Mouse (Mus musculus): ENCODE results near the gene Mrpl45. TPM values are rescaled to one million over a fixed set of nuclear protein-coding genes. Genes with fewer than 3 reads are reported as not detected.

Mrpl45 gene
- polyA plus RNA-seq, 1 experiment = 27.7 TPM

DNA sequence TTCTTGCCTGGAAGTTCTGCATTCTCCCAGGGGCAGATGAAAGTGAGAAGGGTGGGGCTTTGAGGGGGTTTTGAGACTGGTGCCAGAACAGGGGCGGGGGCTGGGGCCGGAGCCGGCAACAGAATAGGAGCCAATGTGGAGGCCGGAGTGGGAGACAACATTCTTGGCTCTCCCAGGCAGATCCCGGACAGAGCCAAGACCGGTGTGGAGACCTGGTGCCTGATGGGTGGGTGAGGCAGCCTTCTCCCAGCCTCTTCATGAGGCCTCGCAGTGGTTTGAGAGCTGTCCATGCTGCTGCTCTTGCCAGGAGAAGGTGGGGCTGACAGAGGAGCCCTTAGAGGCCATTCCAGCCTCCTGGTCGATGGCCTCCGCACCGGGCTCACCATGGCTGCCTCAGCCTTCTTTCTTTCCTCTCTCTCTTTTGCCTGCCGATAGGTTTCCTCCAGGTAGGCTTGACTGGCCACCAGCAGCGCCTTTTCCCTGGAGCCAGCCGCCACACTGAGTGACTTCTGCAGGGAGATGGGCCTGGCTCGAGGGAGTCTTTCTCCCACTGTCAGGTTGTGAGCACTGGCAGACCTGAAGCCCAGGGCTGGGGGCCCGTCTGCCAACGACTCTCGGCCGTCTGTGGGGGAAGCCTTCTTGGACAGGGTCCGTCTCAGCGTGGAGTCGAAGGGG, 22.9 kb downstream of the Mrpl45 start:
- H3K4me1 ChIP-seq (ENCODE audit: control insufficient read depth, insufficient read depth, low read length) = no peaks in the 10 kb centered on the region
- no peak overlapping the region for H3K4me3 ChIP-seq (ENCODE audit: insufficient read depth, low read length)
- TF ChIP-seq POLR2A (IDR thresholded peaks at IDR 0.05; ENCODE audit: extremely low read depth, insufficient read depth, low read length) (no peak), CTCF (IDR thresholded peaks at IDR 0.05; ENCODE audit: extremely low read depth, insufficient read depth, low read length) (no peak)
- H3K27ac ChIP-seq (ENCODE audit: insufficient read depth, low read length) = no peak overlapping the region

DNA sequence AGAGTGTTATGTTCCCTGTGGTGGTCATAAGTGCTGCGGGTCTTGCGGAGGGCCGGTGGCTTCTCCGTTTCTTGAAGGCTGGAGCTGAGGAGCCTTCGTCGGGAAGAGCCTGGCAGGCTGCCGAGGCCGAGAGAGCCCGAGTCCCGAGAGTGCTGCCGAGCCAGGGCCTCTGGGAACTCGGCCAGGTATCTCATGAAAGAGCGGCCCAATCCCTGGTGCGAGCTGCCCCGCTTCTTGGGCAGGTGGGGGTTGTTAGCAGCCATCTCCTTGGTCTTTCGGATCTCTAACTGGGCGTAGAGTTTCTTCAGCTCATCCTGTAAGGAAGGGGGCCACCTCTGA, 23.4 kb downstream of the Mrpl45 start:
- Histone ChIP-seq H3K4me1 (ENCODE audit: control insufficient read depth, insufficient read depth, low read length) (no peaks in the 10 kb centered on the region), H3K4me3 (ENCODE audit: insufficient read depth, low read length) (no peak overlapping the region), H3K27ac (ENCODE audit: insufficient read depth, low read length) (no peak overlapping the region)
- TF ChIP-seq CTCF (IDR thresholded peaks at IDR 0.05; ENCODE audit: extremely low read depth, insufficient read depth, low read length) = no peak
- TF ChIP-seq POLR2A (IDR thresholded peaks at IDR 0.05; ENCODE audit: extremely low read depth, insufficient read depth, low read length) = no peak

DNA sequence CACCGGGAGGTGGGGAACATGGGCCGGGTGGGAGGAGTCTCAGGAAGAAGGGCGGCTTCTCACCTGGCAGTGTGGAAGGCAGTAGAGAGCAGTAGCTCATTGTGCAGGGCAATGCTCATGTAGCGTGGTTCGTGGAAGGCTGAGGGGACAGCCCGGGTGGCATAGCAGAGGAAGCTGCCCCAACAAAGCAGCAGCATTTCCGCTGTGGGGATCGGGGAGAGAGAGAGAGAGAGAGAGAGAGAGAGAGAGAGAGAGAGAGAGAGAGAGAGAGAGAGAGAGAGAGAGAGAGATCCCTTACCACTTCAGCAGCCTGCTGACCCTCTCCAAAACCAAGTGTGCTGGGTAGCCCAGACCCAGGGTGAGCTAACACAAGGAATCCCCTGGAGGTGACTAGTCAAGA, 27.7 kb downstream of the Mrpl45 start:
- TF ChIP-seq CTCF (IDR thresholded peaks at IDR 0.05; ENCODE audit: extremely low read depth, insufficient read depth, low read length) (no peak), POLR2A (IDR thresholded peaks at IDR 0.05; ENCODE audit: extremely low read depth, insufficient read depth, low read length) (no peak)
- H3K4me3 ChIP-seq (ENCODE audit: insufficient read depth, low read length) = no peak overlapping the region
- no peak overlapping the region for H3K27ac ChIP-seq (ENCODE audit: insufficient read depth, low read length)
- no peaks in the 10 kb centered on the region for H3K4me1 ChIP-seq (ENCODE audit: control insufficient read depth, insufficient read depth, low read length)

DNA sequence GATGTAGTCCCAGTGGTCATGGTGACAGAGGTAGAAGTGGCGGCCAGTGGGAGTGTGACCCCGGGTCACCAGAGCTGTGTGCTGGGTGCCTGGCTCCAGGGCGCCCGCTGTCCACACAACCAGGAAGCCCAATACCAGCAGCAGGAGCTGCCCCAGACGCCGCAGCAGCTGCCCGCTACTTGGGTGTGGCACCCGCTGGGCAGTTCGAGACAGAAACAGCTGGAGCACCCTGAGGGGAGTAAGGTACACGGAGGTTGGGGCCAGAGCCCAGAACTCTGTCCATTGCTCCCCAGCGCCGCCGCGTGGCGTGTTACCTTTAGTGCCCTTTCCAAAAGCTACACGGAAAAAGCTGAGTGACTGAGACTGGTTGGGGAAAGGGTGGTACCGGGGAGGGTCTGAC, 28.1 kb downstream of the Mrpl45 start:
- TF ChIP-seq POLR2A (IDR thresholded peaks at IDR 0.05; ENCODE audit: extremely low read depth, insufficient read depth, low read length) = no peak
- TF ChIP-seq CTCF (IDR thresholded peaks at IDR 0.05; ENCODE audit: extremely low read depth, insufficient read depth, low read length) = no peak
- H3K4me1 ChIP-seq (ENCODE audit: control insufficient read depth, insufficient read depth, low read length) = no peaks in the 10 kb centered on the region
- H3K27ac ChIP-seq (ENCODE audit: insufficient read depth, low read length) = no peak overlapping the region
- no peak overlapping the region for H3K4me3 ChIP-seq (ENCODE audit: insufficient read depth, low read length)

DNA sequence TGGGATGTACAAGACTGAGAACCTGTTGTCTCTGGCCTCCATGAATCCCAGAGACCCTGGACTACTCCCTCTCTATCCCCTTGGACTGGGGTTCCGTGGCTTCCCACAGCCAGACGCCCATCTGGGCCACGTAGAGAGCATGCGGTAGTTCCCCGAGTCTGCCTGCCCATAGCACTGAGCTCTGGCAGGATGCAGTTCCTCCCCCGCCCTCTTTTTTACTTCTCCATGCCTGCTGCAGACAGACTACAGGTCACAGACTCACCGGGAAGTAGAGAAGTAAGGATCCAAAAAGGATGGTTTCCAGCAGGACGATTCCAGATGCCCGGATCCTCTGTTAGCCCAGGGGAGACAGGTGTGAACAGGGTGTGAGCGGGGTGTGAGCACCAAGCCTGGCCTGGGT, 29.9 kb downstream of the Mrpl45 start:
- Histone ChIP-seq H3K4me1 (ENCODE audit: control insufficient read depth, insufficient read depth, low read length) (peaks cover under 1% of the 10 kb centered on the region; the same call in 1 of the 2 replicates), H3K4me3 (ENCODE audit: insufficient read depth, low read length) (no peak overlapping the region), H3K27ac (ENCODE audit: insufficient read depth, low read length) (no peak overlapping the region)
- TF ChIP-seq CTCF (IDR thresholded peaks at IDR 0.05; ENCODE audit: extremely low read depth, insufficient read depth, low read length) (no peak), POLR2A (IDR thresholded peaks at IDR 0.05; ENCODE audit: extremely low read depth, insufficient read depth, low read length) (no peak)

DNA sequence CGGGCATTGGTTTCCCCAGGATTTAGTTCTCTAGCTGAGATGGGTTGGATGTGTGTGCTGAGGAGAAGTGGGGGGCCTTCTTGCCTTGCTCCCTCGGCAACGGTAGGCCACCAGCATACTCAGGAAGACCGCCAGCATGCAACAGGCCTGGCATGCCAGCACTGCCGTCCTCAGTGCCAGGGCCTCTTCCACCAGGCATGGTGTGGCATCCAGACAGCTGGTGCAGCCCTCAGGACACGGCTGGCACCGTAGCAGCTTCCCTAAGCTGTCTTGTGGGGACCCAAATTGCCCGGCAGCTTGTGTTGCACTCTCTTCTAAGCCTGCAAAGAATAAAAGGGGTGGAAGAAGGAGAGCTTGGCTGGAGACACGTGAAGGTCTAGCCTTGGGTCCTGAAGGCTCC, 30.9 kb downstream of the Mrpl45 start:
- Histone ChIP-seq H3K4me3 (ENCODE audit: insufficient read depth, low read length) (no peak overlapping the region), H3K4me1 (ENCODE audit: control insufficient read depth, insufficient read depth, low read length) (peaks cover 1% of the 10 kb centered on the region; the same call in 1 of the 2 replicates), H3K27ac (ENCODE audit: insufficient read depth, low read length) (no peak overlapping the region)
- TF ChIP-seq POLR2A (IDR thresholded peaks at IDR 0.05; ENCODE audit: extremely low read depth, insufficient read depth, low read length) (no peak), CTCF (IDR thresholded peaks at IDR 0.05; ENCODE audit: extremely low read depth, insufficient read depth, low read length) (no peak)

DNA sequence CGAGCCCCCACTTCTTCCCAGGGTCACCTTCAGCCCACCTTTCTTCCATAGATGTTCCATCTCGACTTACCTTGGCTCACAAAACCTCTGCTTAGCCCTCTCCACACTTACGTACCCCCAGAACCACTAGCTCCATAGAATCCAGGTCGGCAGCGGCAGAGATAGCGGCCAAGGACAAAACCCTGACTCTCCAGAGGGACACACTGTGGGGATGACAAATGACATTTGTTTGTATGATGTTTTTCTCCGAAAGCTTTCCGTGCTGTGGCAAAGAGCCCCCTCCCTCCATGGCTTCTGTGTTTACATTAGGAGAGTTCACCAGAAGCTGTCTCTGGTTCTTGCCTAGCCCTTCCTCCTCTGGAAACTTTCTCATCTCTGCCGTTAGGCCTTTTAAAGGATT, 31.8 kb downstream of the Mrpl45 start:
- Histone ChIP-seq H3K4me3 (ENCODE audit: insufficient read depth, low read length) (no peak overlapping the region), H3K27ac (ENCODE audit: insufficient read depth, low read length) (no peak overlapping the region), H3K4me1 (ENCODE audit: control insufficient read depth, insufficient read depth, low read length) (peaks cover 1% of the 10 kb centered on the region; the same call in 1 of the 2 replicates)
- no peak for TF ChIP-seq CTCF (IDR thresholded peaks at IDR 0.05; ENCODE audit: extremely low read depth, insufficient read depth, low read length)
- TF ChIP-seq POLR2A (IDR thresholded peaks at IDR 0.05; ENCODE audit: extremely low read depth, insufficient read depth, low read length) = no peak

DNA sequence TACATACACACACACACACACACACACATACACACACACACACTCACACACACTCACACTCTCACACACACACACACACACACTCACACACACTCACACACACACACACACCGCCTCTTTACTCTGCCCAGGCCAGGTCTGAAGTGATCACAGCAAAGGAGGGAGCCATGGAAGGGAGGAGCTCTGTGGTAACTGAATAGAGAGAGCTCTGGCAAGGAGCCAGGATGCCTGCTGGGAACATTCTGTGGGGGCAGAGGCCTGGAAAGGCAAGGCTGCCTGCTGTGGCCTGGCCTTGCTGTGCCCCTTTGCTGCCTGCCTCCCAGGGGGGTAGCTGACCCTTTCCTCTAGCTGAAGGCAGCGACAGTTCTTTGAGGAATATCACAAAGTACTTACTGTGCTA, 34.5 kb downstream of the Mrpl45 start:
- Histone ChIP-seq H3K27ac (ENCODE audit: insufficient read depth, low read length) (no peak overlapping the region), H3K4me1 (ENCODE audit: control insufficient read depth, insufficient read depth, low read length) (peaks cover 1% of the 10 kb centered on the region; the same call in 1 of the 2 replicates), H3K4me3 (ENCODE audit: insufficient read depth, low read length) (no peak overlapping the region)
- no peak for TF ChIP-seq POLR2A (IDR thresholded peaks at IDR 0.05; ENCODE audit: extremely low read depth, insufficient read depth, low read length)
- TF ChIP-seq CTCF (IDR thresholded peaks at IDR 0.05; ENCODE audit: extremely low read depth, insufficient read depth, low read length) = no peak

DNA sequence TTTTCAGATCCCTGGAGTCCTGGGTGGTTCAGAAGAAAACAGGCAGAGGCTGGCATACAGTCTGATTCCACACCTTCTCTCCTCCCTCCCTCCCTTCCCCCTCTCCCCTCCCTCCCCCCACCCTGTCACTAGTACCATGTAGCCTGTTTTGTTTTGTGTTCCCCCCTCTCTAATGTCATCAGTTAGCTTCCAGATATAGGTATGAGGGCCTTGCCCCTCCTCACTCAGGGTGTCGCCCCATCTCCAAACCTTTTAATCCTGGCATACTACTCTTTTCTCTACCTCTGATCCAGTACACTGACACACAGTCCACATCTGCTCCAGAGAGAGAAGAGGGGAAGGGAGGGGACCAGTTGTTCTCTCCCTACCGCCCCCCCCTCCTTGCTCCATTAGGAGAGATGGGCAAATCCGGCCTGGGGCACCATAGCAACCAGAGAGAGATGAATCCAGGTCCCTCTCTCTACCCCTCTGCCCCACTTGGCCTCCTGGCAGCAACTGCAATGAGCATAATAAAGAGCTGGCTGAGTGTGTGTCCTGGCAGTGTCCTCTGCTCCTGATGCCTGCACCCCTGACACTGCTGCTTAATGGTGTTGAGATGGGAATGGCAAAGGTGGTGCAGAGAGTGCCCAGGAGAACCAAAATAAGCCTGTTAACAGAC, 36.6 kb downstream of the Mrpl45 start, which contains the start of gene Gpr179:
Gene Gpr179 (minus strand): TSS at position 51 of the 658 bp plus-strand sequence.
- Histone ChIP-seq H3K27ac (ENCODE audit: insufficient read depth, low read length) (no peak within 1 kb of the TSS), H3K4me1 (ENCODE audit: control insufficient read depth, insufficient read depth, low read length) (peaks cover 1% of the 10 kb centered on the region; the same call in 1 of the 2 replicates), H3K4me3 (ENCODE audit: insufficient read depth, low read length) (no peak within 1 kb of the TSS)
- TF ChIP-seq POLR2A (IDR thresholded peaks at IDR 0.05; ENCODE audit: extremely low read depth, insufficient read depth, low read length) = no peak

Measured in cortical plate, adult 2 months (tissue).